Mouse (Mus musculus) liver, embryonic 14.5 days (tissue): ENCODE measurements around the gene Bcor. TPM values are rescaled to one million over a fixed set of nuclear protein-coding genes. Genes with fewer than 3 reads are reported as not detected.

Experiments used
- ATAC-seq: fragments of 200-750 bp; cut with Nextera tagmentation; 2 replicates; pipeline ENCODE4 v1.8.0; 2017; ENCODE audit warnings: moderate number of reproducible peaks, mild to moderate bottlenecking, moderate library complexity; ENCODE audit not compliant: insufficient read depth
- DNase-seq, 3 experiments: peaks; one replicate each; pipeline ENCODE4 v3.0.0-alpha.2; 2012 to 2013; ENCODE audit warnings: low read depth in 3 of 3, low spot score in 3 of 3
- H3K27ac ChIP-seq: fragments of 300-500 bp; sonication (generic); 2 replicates; pipeline ENCODE4 v1.5.1; 2014; ENCODE audit warnings: moderate library complexity, mild to moderate bottlenecking, control low read depth, inconsistent platforms
- H3K27me3 ChIP-seq: fragments of 300-500 bp; sonication (generic); 2 replicates; pipeline ENCODE4 v1.6.1; 2014; ENCODE audit warnings: mild to moderate bottlenecking, low read length, moderate library complexity; ENCODE audit not compliant: control insufficient read depth, insufficient read depth
- H3K36me3 ChIP-seq: fragments of 300-500 bp; sonication (generic); replicated peaks from 2 replicates; pipeline ENCODE4 v1.6.1; 2014; ENCODE audit warnings: low read depth; ENCODE audit not compliant: control insufficient read depth, insufficient read depth
- H3K4me1 ChIP-seq, 2 experiments: fragments of 200-500 bp in 1 of 2; fragments of 300-500 bp in 1 of 2; sonication (generic) in 1 of 2; replicated peaks; 2 replicates each; pipeline ENCODE4 v1.6.1; 2012 to 2014; ENCODE audit warnings: antibody characterized with exemption in 1 of 2, inconsistent platforms in 1 of 2, low read length in 1 of 2; ENCODE audit not compliant: control insufficient read depth in 2 of 2, insufficient read depth in 2 of 2
- H3K4me2 ChIP-seq: fragments of 300-500 bp; sonication (generic); 2 replicates; pipeline ENCODE4 v1.6.1; 2014; ENCODE audit warnings: low read depth, mild to moderate bottlenecking, control low read depth, moderate library complexity
- H3K4me3 ChIP-seq, 2 experiments: fragments of 200-500 bp in 1 of 2; fragments of 300-500 bp in 1 of 2; sonication (generic) in 1 of 2; 2 replicates each; pipeline ENCODE4 v1.5.1; 2012 to 2014; ENCODE audit warnings: low read depth in 2 of 2, low read length in 2 of 2, mild to moderate bottlenecking in 2 of 2, control low read depth in 1 of 2, inconsistent platforms in 1 of 2, moderate library complexity in 1 of 2; ENCODE audit not compliant: insufficient read depth in 1 of 2
- H3K9ac ChIP-seq: fragments of 300-500 bp; sonication (generic); replicated peaks from 2 replicates; pipeline ENCODE4 v1.6.1; 2014; ENCODE audit warnings: mild to moderate bottlenecking, control low read depth, moderate library complexity
- H3K9me3 ChIP-seq: fragments of 300-500 bp; sonication (generic); 2 replicates; pipeline ENCODE4 v1.6.1; 2016; ENCODE audit warnings: low read length, mixed read lengths; ENCODE audit not compliant: control insufficient read depth
- CTCF ChIP-seq: IDR thresholded peaks from 2 replicates; pipeline ENCODE4 v1.5.1; 2016; ENCODE audit warnings: antibody characterized with exemption, low read depth, control low read depth
- EP300 ChIP-seq: IDR thresholded peaks from 2 replicates; pipeline ENCODE4 v1.6.1; 2016; ENCODE audit warnings: antibody characterized with exemption, low read depth
- WGBS: fragments of 180-500 bp; shearing (Covaris S2); extraction: QIAGEN DNeasy Blood & Tissue Kit; methylation state at CpG from one replicate; pipeline ENCODE4 v1.1.7; 2014; ENCODE audit not compliant: insufficient replicate concordance; 5-methylcytosine and 5-hydroxymethylcytosine counted together
- polyA plus RNA-seq, 2 experiments: library from polyadenylated mRNA; depleted of rRNA in 1 of 2; stranded (reverse) in 1 of 2; unstranded in 1 of 2; fragments of >200 nt; fragmentation: Nextera tagmentation in 1 of 2; extraction: Ambion mirVana in 1 of 2; gene quantifications; 2 replicates each; pipeline versions ENCODE4 v1.2.1 to v1.2.3; 2012 to 2014

The Bcor gene
- polyA plus RNA-seq, 2 experiments = 4.6 to 4.7 TPM

DNA sequence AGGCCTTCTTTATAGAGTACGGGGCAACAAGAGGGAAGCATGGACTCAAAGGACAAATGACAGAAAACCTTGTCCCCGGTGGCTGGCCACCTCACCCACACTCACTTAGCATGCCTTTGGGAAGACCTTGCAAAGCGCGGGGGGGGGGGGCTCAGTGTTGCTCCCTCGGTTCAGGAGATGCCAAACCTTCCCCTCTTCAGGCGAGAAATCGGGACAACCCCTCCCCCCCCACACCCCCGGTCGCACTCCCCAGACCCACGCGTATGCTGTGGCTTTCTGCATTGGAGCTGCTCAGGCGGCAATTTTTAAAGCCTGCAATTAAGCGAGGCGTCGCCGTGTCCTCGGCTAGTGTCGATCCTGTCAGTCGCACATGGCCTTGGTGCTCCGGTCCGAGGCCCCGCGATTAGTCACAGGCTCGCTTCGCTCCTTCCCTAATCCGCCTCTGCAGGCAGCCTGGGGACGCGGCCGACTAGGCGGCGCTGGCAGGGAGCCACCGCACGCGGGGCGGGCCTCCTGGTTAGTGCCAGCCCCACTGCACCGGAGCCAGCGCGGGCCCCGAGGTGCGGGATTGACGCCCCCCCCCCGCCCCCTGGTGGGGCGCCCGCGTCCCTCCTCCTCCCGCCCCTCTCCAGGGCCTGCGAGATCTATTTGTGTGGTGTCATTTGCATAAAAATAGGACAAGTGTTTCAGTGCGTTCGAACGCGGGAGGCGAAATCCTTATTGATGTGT is 70.6 kb downstream of the Bcor start:
- Histone ChIP-seq H3K4me2 (peak overlapping the region; percentile 79), H3K9me3 (no peaks in the 10 kb centered on the region), H3K27ac (no peak overlapping the region), H3K36me3 (no peaks in the 10 kb centered on the region), H3K4me1 (peaks cover 0 to 14% of the 10 kb centered on the region in 2 experiments; a peak in 2 of 4 replicates), H3K27me3 (peaks cover 96% of the 10 kb centered on the region), H3K9ac (no peak overlapping the region), H3K4me3 (peak overlapping the region; percentile 8 to 29; a peak in 1 of 4 replicates)
- ATAC-seq (0 out of 2 replicates have a peak, but pooled peaks have one; percentile 7), DNase-seq (no peak)
- 3% methylated on average over 50 of the region's 52 CpGs for WGBS
- TF ChIP-seq EP300 (no peak), CTCF (no peak)

DNA sequence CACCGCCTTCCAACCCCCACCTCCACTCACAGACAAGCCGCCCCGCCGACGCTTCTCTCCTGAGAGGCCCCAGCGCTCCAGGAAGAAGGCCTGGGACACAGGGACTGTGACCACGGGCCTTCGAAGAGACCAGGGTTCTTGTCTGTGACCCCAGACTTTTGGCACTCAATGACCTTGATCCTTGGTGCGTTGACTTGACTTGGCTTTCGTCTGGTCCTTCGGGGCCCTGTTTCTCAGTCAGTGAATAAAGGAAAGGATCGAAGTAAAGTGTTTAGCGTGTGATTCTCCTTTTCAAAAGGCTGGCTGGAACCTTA is 71.2 kb downstream of the Bcor start:
- no peak overlapping the region for H3K27ac ChIP-seq
- H3K4me1 ChIP-seq = peaks cover 0 to 14% of the 10 kb centered on the region in 2 experiments; a peak in 2 of 4 replicates
- H3K9me3 ChIP-seq = no peaks in the 10 kb centered on the region
- peaks cover 96% of the 10 kb centered on the region for H3K27me3 ChIP-seq
- 3% methylated on average over 13 of the region's 13 CpGs for WGBS
- peak overlapping the region; percentile 29 to 61; a peak in 2 of 4 replicates for H3K4me3 ChIP-seq
- no peak overlapping the region for H3K9ac ChIP-seq
- TF ChIP-seq EP300 (no peak), CTCF (no peak)
- no peaks in the 10 kb centered on the region for H3K36me3 ChIP-seq
- no peak for DNase-seq
- no peak for ATAC-seq
- peak overlapping the region; percentile 79 for H3K4me2 ChIP-seq

DNA sequence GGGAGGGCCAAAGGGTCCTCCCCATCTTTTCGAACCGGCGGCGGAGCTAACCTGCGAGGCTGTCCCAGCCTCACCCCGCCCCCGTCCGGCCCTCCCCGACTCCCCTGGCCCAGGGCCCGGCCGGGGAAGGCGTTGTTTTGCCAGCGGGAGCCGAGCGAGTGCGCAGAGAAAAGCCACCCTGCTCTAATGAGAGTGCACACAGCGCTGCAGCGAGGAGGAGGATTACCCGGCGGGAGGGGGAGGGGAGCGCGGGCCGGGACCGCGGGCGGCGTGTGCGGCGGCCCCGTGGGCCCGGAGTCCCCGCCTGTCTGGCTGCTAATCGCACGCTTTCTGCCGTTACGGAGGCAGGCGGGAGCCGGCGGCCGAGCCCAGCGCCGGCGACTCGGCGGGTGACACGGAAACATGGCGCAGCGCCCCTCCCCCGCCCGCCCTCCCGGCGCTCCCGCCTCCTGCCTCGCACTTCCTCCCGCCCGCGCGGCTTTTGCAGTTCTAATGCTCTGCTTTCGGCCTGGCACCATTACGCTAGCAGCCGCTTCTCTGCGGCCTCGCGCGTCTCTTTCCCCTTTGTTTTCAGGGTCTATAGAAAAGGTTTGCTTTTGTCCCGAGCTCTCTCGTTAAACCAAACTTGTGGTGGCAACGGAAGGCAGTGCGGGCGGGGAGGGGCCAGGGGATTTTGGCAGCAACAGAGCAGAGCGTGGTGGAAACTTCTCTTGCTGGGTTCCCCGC is 71.7 kb downstream of the Bcor start:
- H3K36me3 ChIP-seq = no peaks in the 10 kb centered on the region
- 2% methylated on average over 39 of the region's 72 CpGs for WGBS
- H3K4me3 ChIP-seq = peak overlapping the region; percentile 51 to 61
- peaks cover 0 to 14% of the 10 kb centered on the region in 2 experiments; a peak in 2 of 4 replicates for H3K4me1 ChIP-seq
- TF ChIP-seq CTCF (no peak), EP300 (no peak)
- peak overlapping the region; percentile 79 for H3K4me2 ChIP-seq
- H3K9ac ChIP-seq = peak overlapping the region; percentile 59
- H3K27ac ChIP-seq = peak overlapping the region; percentile 29; the same call in 1 of the 2 replicates
- peak; percentile 67 for ATAC-seq
- no peak for DNase-seq
- peaks cover 96% of the 10 kb centered on the region for H3K27me3 ChIP-seq
- no peaks in the 10 kb centered on the region for H3K9me3 ChIP-seq

DNA sequence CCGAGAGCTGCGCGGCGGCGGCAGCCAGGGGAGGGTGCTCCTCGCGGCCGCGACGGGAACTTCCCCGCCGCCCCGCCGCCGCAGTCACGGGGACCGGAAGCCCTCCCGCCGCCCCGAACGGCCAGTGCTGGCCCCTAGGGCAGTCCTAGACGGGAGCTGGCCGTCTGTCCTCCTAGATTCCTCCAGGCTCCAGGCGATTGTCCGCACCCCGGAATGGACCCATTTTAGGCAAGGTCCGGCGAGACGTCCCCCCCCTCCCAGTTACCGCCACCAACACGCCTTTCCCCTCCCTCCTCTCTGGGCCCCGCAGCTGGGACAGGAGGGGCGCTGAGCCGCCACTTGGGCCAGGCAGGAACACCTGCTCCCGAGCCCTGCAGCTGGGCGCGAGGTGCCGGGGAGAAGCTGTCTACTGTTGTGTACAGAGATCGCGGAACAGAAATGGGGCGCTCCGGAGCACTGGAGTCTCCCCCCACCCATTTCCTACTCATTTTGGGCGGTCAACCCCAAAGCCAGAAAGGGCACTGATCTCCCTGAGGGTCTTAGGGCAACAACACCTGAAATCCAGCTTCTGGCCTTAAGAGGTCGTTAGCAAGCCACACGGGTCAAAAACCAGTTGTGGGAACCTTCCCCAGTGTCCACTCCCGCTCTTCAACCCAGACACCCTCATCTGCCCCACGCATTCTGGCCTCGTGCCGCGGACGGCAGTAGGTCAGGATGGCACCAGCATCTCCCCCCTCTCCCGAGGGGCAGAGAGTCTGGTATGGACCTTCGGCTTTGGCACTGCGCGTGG is 72.4 kb downstream of the Bcor start:
- Histone ChIP-seq H3K4me3 (peak overlapping the region; percentile 51 to 61), H3K27ac (no peak overlapping the region), H3K36me3 (no peaks in the 10 kb centered on the region), H3K9me3 (no peaks in the 10 kb centered on the region), H3K27me3 (peaks cover 96% of the 10 kb centered on the region), H3K4me2 (peak overlapping the region; percentile 79), H3K4me1 (peaks cover 0 to 14% of the 10 kb centered on the region in 2 experiments; a peak in 2 of 4 replicates), H3K9ac (peak overlapping the region; percentile 59)
- DNase-seq (no peak), ATAC-seq (peak; percentile 28; the same call in 1 of the 2 replicates)
- TF ChIP-seq CTCF = no peak
- no peak for TF ChIP-seq EP300
- 2% methylated on average over 39 of the region's 55 CpGs for WGBS
